Mouse (Mus musculus) liver, adult 2 months (tissue): ENCODE data around the gene Eif2ak4.

Source experiments
- CTCF ChIP-seq: fragments of 200-500 bp; IDR thresholded peaks from 2 replicates; pipeline ENCODE4 v1.5.1; 2011; ENCODE audit warnings: low read depth, low read length, control low read depth
- POLR2A ChIP-seq: fragments of 200-500 bp; IDR thresholded peaks from 2 replicates; pipeline ENCODE4 v1.6.1; 2011; ENCODE audit warnings: low read length, control low read depth; ENCODE audit not compliant: insufficient read depth; ENCODE audit errors: extremely low read depth

DNA sequence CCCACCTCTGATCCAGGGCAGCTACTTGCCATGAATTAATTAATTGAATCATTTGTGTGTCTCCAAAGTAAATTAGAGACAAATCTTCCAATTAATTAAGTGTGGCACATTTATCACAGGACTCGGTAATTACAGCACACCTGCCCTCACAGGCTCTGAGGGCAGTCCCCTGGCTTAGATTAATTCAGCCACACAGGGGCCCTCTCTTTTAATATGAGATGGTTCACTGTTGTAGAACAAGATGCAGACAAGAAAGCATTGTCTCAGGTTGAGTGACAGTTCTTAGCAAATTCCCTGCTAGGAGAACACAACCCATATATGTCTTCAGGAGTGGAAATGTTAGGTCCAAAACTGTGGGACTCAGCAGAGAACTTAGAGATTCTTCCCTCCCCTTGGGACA is 42.9 kb upstream of the Eif2ak4 start:
- no peak for TF ChIP-seq CTCF
- TF ChIP-seq POLR2A: no peak
